Mouse (Mus musculus): Measurements from ENCODE around the gene Ano6. TPM values are rescaled to one million over a fixed set of nuclear protein-coding genes. Genes with fewer than 3 reads are reported as not detected.
A peak's percentile ranks its signal among the peaks of the same experiment; 100 is the strongest.

The Ano6 gene
- polyA plus RNA-seq, 1 experiment from 2014 or later, result 51.5 TPM

- Histone ChIP-seq H3K4me3 (ENCODE audit: low read length) (no peak overlapping the region), H3K36me3 (ENCODE audit: control insufficient read depth, insufficient read depth, low read length) (peaks cover 3% of the 10 kb centered on the region; the same call in 1 of the 2 replicates), H3K9me3 (ENCODE audit: control insufficient read depth, low read length) (no peaks in the 10 kb centered on the region), H3K4me2 (ENCODE audit: low read depth, low read length) (no peak overlapping the region), H3K4me1 (ENCODE audit: control insufficient read depth, insufficient read depth, low read length) (no peaks in the 10 kb centered on the region), H3K27ac (ENCODE audit: low read length) (no peak overlapping the region), H3K9ac (ENCODE audit: low read depth, low read length) (no peak overlapping the region), H3K27me3 (replicated peaks; ENCODE audit: control insufficient read depth, insufficient read depth, low read length) (no peaks in the 10 kb centered on the region)
- 94% methylated on average over 6 of the region's 6 CpGs for WGBS
- ATAC-seq, result no peak
Observed at GRCm38 (mm10) chr15:95898438-95898837, 107.8 kb downstream of the Ano6 start.

DNA sequence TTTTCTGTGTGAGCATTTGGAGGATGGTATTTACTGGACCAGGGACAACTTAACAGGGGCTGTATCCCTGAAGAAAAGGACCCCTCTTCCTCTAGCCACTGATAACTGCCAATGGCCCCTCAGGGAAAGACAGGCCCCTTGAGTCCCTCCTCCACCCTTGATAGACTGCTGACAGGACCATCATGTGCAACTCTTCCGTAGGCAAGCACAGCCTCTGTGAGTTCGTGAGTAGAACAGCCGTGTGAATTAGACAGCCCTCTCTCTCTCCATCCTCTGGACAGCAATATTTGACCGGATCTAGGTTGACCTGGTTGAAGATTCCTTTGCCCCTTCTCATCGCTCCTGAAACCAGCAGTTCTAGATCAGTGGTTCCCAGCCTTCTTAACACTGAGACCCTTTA, 111.8 kb downstream of the Ano6 start:
- no peak overlapping the region for H3K9ac ChIP-seq (ENCODE audit: low read depth, low read length)
- no peak overlapping the region for H3K4me2 ChIP-seq (ENCODE audit: low read depth, low read length)
- no peak overlapping the region for H3K4me3 ChIP-seq (ENCODE audit: low read length)
- no peaks in the 10 kb centered on the region for H3K9me3 ChIP-seq (ENCODE audit: control insufficient read depth, low read length)
- peaks cover 18% of the 10 kb centered on the region for H3K4me1 ChIP-seq (ENCODE audit: control insufficient read depth, insufficient read depth, low read length)
- ATAC-seq, result no peak
- no peaks in the 10 kb centered on the region for H3K27me3 ChIP-seq (replicated peaks; ENCODE audit: control insufficient read depth, insufficient read depth, low read length)
- no peak overlapping the region for H3K27ac ChIP-seq (ENCODE audit: low read length)
- H3K36me3 ChIP-seq (ENCODE audit: control insufficient read depth, insufficient read depth, low read length), result no peaks in the 10 kb centered on the region; the same call in 1 of the 2 replicates
- WGBS, result 90% methylated on average over 5 of the region's 5 CpGs

DNA sequence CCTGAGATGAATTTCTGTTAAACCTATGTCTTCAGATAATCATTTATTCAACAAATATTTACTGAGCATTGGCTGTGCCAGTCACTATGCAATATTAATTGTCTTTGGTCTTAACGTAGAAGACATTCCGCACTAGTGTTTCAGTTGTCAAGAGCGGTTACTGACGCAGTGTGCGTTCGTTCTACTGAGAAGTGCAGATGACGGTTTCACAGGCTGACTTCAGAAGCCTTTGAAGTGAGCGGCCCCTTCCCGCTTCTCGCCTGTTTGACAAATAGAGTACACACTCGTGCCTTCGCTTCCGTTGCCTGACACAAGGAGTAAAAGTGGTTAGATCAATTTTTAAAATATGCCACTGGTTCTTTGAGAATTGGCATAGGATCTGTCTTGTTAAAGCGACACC, 113.6 kb downstream of the Ano6 start:
- Histone ChIP-seq H3K9me3 (ENCODE audit: control insufficient read depth, low read length) (no peaks in the 10 kb centered on the region), H3K4me3 (ENCODE audit: low read length) (no peak overlapping the region), H3K4me1 (ENCODE audit: control insufficient read depth, insufficient read depth, low read length) (peaks cover 25% of the 10 kb centered on the region), H3K9ac (ENCODE audit: low read depth, low read length) (no peak overlapping the region), H3K36me3 (ENCODE audit: control insufficient read depth, insufficient read depth, low read length) (no peaks in the 10 kb centered on the region), H3K27ac (ENCODE audit: low read length) (no peak overlapping the region), H3K4me2 (ENCODE audit: low read depth, low read length) (no peak overlapping the region), H3K27me3 (replicated peaks; ENCODE audit: control insufficient read depth, insufficient read depth, low read length) (no peaks in the 10 kb centered on the region)
- 53% methylated on average over 14 of the region's 14 CpGs for WGBS
- ATAC-seq, result no peak

- ATAC-seq, result peak; percentile 70
- Histone ChIP-seq H3K27me3 (replicated peaks; ENCODE audit: control insufficient read depth, insufficient read depth, low read length) (no peaks in the 10 kb centered on the region), H3K9me3 (ENCODE audit: control insufficient read depth, low read length) (no peaks in the 10 kb centered on the region), H3K4me3 (ENCODE audit: low read length) (no peak overlapping the region), H3K36me3 (ENCODE audit: control insufficient read depth, insufficient read depth, low read length) (no peaks in the 10 kb centered on the region), H3K4me2 (ENCODE audit: low read depth, low read length) (no peak overlapping the region), H3K27ac (ENCODE audit: low read length) (peak overlapping the region; percentile 77), H3K4me1 (ENCODE audit: control insufficient read depth, insufficient read depth, low read length) (peaks cover 30% of the 10 kb centered on the region), H3K9ac (ENCODE audit: low read depth, low read length) (no peak overlapping the region)
- 45% methylated on average over 7 of the region's 7 CpGs for WGBS
Observed at GRCm38 (mm10) chr15:95906017-95906749, 115.5 kb downstream of the Ano6 start.

DNA sequence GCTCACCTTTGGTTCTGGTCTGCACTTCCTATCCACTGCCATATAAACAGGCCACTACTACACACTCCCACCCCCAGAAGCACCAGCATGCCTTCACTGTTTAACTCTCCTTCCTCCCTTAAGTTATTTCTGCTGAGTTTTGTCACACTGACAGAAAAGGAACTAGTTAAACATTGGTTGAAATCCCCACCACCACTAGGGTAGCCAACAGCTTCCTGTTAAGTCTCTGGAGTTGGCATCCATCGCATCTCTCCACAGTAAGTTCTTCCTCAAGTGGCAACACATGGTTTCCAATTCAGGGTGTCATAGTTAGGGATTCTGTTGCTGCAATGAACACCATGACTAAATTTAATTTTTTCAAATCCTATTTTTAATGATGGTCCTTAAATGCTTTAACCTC, 116.2 kb downstream of the Ano6 start:
- H3K27ac ChIP-seq (ENCODE audit: low read length), result peak overlapping the region; percentile 77

GRCm38 (mm10) chr15:95907337-95907736, 116.7 kb downstream of the Ano6 start:
- 63% methylated on average over 10 of the region's 10 CpGs for WGBS
- no peaks in the 10 kb centered on the region for H3K9me3 ChIP-seq (ENCODE audit: control insufficient read depth, low read length)
- H3K27me3 ChIP-seq (replicated peaks; ENCODE audit: control insufficient read depth, insufficient read depth, low read length), result no peaks in the 10 kb centered on the region
- H3K4me3 ChIP-seq (ENCODE audit: low read length), result no peak overlapping the region
- H3K4me1 ChIP-seq (ENCODE audit: control insufficient read depth, insufficient read depth, low read length), result peaks cover 30% of the 10 kb centered on the region
- no peak overlapping the region for H3K4me2 ChIP-seq (ENCODE audit: low read depth, low read length)
- H3K9ac ChIP-seq (ENCODE audit: low read depth, low read length), result no peak overlapping the region
- H3K27ac ChIP-seq (ENCODE audit: low read length), result peak overlapping the region; percentile 77; the same call in 1 of the 2 replicates
- H3K36me3 ChIP-seq (ENCODE audit: control insufficient read depth, insufficient read depth, low read length), result no peaks in the 10 kb centered on the region
- no peak for ATAC-seq

More for the DNA sequence above, 116.2 kb downstream of the Ano6 start:
- H3K9ac ChIP-seq (ENCODE audit: low read depth, low read length), result no peak overlapping the region
- H3K36me3 ChIP-seq (ENCODE audit: control insufficient read depth, insufficient read depth, low read length), result no peaks in the 10 kb centered on the region
- 73% methylated on average over 1 of the region's 1 CpGs for WGBS
- no peaks in the 10 kb centered on the region for H3K9me3 ChIP-seq (ENCODE audit: control insufficient read depth, low read length)
- no peak overlapping the region for H3K4me2 ChIP-seq (ENCODE audit: low read depth, low read length)
- H3K4me1 ChIP-seq (ENCODE audit: control insufficient read depth, insufficient read depth, low read length), result peaks cover 30% of the 10 kb centered on the region
- H3K4me3 ChIP-seq (ENCODE audit: low read length), result no peak overlapping the region
- peak; percentile 10; the same call in 1 of the 2 replicates for ATAC-seq
- H3K27me3 ChIP-seq (replicated peaks; ENCODE audit: control insufficient read depth, insufficient read depth, low read length), result no peaks in the 10 kb centered on the region

- Histone ChIP-seq H3K36me3 (ENCODE audit: control insufficient read depth, insufficient read depth, low read length) (no peaks in the 10 kb centered on the region), H3K4me1 (ENCODE audit: control insufficient read depth, insufficient read depth, low read length) (peaks cover 30% of the 10 kb centered on the region), H3K4me2 (ENCODE audit: low read depth, low read length) (no peak overlapping the region), H3K9me3 (ENCODE audit: control insufficient read depth, low read length) (no peaks in the 10 kb centered on the region), H3K27ac (ENCODE audit: low read length) (no peak overlapping the region), H3K9ac (ENCODE audit: low read depth, low read length) (no peak overlapping the region), H3K4me3 (ENCODE audit: low read length) (no peak overlapping the region), H3K27me3 (replicated peaks; ENCODE audit: control insufficient read depth, insufficient read depth, low read length) (no peaks in the 10 kb centered on the region)
- ATAC-seq, result no peak
- WGBS, result 81% methylated on average over 1 of the region's 1 CpGs
Observed at GRCm38 (mm10) chr15:95907909-95908308, 117.3 kb downstream of the Ano6 start.

DNA sequence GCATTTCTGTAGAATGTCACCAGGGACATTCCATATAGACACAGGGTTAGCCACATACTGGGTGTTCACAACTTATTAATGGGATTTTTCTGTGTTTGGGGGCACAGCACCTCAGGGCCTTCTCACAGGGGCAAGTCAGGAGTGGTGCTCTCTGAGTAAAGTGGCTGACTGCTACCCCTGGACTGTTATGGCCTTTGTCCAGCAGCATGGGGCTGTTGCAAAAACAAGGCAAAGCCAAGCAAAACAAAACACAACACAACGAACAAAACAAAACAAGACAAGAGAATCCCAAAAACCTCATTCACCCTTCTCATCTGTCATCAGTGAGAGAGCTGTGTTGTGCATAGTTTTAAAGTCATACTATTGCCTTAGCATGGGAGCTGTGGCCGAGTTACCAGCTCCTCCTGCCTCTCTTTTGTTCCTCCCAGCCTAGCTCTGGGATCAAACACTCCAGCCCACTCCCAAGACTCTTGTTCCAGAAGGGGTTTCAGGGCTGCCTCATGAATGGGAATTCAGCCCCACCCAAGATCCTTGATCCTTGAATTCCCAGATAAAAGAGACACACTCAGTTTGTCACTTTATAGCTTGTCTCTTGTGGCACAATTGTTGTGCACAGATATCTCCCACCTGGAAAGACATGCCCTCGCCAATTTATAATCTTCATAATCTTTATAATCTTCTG, 119.6 kb downstream of the Ano6 start:
- H3K4me3 ChIP-seq (ENCODE audit: low read length), result no peak overlapping the region
- H3K27me3 ChIP-seq (replicated peaks; ENCODE audit: control insufficient read depth, insufficient read depth, low read length), result no peaks in the 10 kb centered on the region
- WGBS, result 66% methylated on average over 3 of the region's 3 CpGs
- H3K27ac ChIP-seq (ENCODE audit: low read length), result no peak overlapping the region
- no peaks in the 10 kb centered on the region for H3K36me3 ChIP-seq (ENCODE audit: control insufficient read depth, insufficient read depth, low read length)
- no peak overlapping the region for H3K4me2 ChIP-seq (ENCODE audit: low read depth, low read length)
- no peaks in the 10 kb centered on the region for H3K9me3 ChIP-seq (ENCODE audit: control insufficient read depth, low read length)
- no peak overlapping the region for H3K9ac ChIP-seq (ENCODE audit: low read depth, low read length)
- ATAC-seq, result no peak
- H3K4me1 ChIP-seq (ENCODE audit: control insufficient read depth, insufficient read depth, low read length), result peaks cover 27% of the 10 kb centered on the region

DNA sequence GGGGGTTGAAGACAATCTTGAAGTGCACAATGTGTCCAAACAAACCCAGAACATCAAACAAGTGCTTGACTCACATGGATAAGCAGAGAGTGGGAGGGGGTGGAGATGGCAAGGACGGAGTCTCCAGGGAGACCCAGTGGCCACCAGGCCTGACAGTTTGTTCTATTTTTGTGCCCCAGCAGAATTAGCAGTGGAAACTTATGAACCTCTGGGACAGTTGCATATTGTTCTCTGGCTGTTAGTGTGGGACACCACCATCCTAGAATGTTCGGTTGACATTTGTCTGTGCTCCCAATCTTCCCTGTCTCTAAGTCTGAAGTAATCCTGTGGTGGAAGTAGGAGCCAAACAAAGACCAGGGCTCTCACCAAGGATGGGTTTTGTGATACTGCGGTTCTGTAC, 124.3 kb downstream of the Ano6 start:
- H3K27ac ChIP-seq (ENCODE audit: low read length), result no peak overlapping the region
- 93% methylated on average over 3 of the region's 3 CpGs for WGBS

More for the DNA sequence above, 124.3 kb downstream of the Ano6 start:
- Histone ChIP-seq H3K9ac (ENCODE audit: low read depth, low read length) (no peak overlapping the region), H3K4me3 (ENCODE audit: low read length) (no peak overlapping the region), H3K27me3 (replicated peaks; ENCODE audit: control insufficient read depth, insufficient read depth, low read length) (no peaks in the 10 kb centered on the region), H3K9me3 (ENCODE audit: control insufficient read depth, low read length) (no peaks in the 10 kb centered on the region), H3K4me2 (ENCODE audit: low read depth, low read length) (no peak overlapping the region), H3K4me1 (ENCODE audit: control insufficient read depth, insufficient read depth, low read length) (peaks cover 6% of the 10 kb centered on the region), H3K36me3 (ENCODE audit: control insufficient read depth, insufficient read depth, low read length) (peaks cover 12% of the 10 kb centered on the region; the same call in 1 of the 2 replicates)
- no peak for ATAC-seq
